Mouse (Mus musculus) B cell, adult 2 months (primary cell): ENCODE results near the gene Vmn1r53.
"Not testable (repeated sequence)": the region's sequence is repeated elsewhere in the genome, so short reads cannot be mapped to it uniquely, and the experiment has no call there.

Source experiments
- DNase-seq, 2 experiments: peaks; one replicate each; pipeline ENCODE4 v3.0.0; 2022

Gene Vmn1r53

DNA sequence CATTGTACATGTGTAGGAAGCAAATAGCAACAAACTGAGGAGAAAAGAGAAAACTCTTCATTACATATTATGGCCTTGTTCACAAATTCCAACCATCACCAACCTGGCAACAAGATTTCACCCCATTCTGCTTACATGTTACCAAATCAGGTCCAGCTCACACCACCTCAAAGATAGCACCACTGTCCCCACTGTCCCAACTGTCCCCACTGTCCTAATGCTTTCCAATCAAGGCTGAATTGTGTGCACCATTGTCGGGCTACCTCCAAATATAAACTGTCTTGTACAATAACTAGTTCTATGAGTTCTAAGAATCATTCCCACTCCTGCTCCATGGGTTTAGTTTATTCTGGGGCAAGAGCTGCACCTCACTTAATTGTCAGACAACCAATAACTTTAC lies at the start of gene Vmn1r53:
Gene Vmn1r53 (minus strand): TSS at position 101 of the 400 bp plus-strand sequence.
- no peak for DNase-seq

DNA sequence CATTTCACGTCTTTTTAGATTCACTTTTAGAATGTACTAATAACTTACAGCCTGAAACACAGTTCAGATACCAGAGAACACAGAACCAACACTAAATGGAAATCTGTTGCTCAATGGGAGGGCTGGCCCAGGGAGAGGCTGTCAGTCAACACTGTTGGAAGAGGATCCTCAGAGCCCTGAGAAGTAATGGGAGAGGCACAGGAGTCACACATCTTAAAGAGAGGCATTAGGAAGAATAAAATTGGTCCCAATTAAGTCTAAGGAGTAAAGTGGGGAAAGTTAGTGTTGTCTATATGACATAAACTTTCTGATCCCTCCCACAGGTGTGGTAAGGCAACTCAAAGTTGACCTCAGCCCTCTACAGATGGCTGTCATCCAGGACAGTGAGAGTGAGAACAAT lies 21.8 kb upstream of the Vmn1r53 start, which contains the start of gene Vmn1r54:
Gene Vmn1r54 (plus strand): TSS at position 301 of the 400 bp plus-strand sequence.
- no peak for DNase-seq

DNA sequence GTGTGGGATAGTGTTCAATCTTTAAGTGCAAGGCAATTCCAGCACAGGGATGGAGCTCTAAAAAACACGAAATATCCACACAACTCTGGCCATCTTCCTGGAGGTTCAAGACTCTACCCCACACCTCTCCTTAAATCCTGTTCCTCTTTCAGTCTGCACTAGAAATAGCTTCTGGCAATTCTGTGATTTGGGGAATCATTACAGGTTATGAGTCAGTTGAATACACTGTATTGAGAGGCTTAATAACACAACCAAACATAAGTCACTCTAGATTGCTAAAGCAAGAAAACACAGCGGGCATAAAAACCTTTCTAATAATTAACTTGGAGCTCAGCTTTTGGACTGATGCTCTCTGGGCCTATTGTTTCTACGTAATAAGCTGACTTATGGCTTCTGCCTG lies 19.8 kb upstream of the Vmn1r53 start:
- no peak for DNase-seq

DNA sequence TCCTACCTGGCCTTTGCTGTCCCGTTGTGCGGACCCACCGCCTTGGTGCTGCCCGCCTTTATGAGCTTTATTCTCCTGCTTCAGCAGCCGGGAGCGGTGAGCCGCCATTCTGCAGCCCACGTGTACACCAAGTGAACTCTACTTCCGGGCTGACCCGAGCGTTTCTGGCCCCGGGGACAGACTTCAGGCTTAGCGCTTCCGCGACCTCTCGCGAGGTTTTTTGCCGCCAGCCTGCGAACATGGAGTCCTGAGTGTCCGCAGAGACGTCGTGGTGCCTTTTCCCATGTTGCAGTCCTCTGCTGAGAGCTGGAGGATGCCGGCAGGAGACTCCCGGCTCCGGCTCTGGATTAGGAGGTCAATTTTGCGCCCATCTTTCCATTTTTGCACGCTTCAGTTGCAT lies 8.4 kb upstream of the Vmn1r53 start:
- DNase-seq = no peak

DNA sequence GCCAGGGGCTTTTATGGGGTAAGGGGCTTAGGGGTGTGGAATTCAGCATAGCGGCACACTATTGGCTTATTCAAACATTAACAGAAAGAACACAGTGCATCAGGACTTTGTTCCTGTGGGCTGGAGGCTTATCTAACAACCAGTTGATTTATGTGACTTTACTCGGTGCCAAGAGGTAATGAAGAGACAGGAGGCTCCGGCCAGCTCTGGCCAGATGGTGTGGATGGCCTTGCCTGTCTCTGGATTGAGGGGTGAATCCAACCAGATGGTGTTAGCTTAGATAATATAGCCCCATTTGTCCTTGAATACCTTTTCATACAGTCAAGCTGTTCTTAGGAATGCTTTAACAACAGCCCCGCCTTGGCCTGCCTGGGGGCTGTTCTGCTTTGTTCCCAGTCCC lies 7.9 kb upstream of the Vmn1r53 start:
- DNase-seq = not testable (repeated sequence)

DNA sequence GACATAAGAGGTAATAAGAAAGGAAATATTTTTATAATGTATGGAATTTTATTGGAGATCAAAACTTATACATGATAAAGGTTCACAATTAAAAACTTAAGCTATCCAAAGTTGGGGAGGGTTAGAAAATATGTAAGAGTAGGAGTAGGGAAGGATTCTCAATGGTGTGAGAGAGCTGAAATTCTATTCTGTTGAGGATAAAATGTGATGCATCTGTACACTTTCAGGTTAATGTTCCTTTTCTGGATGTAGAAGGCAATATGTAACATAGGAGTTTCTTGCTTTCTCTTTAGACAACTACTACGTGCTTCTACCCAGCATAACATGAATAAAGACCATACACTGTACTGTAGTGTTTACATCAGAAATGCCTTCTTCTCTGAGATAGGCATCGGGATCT lies 21.7 kb downstream of the Vmn1r53 start, which contains the start of gene V1ra8:
Gene V1ra8 (plus strand): TSS at position 301 of the 400 bp plus-strand sequence.
- DNase-seq = not testable (repeated sequence)

DNA sequence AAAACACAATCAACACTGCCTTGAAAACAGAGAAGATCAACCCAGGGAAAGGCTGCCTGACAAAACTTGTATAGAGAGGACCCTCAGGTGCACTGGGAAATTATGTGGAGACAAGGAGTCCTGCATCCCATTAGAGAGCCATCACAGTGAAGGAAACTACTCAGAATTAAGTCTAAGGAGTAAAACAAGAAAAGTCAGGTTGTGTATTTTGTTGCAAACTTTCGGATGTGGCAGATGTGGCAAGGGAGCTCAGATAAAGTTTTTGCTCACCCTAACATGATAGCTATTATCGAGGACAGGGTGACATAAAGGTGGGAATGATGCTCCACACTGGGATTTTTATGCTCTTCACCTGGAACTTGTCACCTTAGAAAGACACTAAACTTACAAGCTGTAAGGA lies 49.7 kb downstream of the Vmn1r53 start, which contains the start of gene Vmn1r52:
Gene Vmn1r52 (plus strand): TSS at position 301 of the 400 bp plus-strand sequence.
- DNase-seq = no peak
